Mouse (Mus musculus): ENCODE measurements around the gene Mex3a. TPM values are rescaled to one million over a fixed set of nuclear protein-coding genes. Genes with fewer than 3 reads are reported as not detected.

Mex3a gene
- total and polyA plus RNA-seq, 3 experiments: 1.1 to 4.9 (median 2.5) TPM

GRCm38 (mm10) chr3:88569694-88570093 is 37.5 kb downstream of the Mex3a start:
- in situ Hi-C loops (cut with MboI; ENCODE audit: low pct_ligation_motif_present, low pct_unique_long_range_greater_than_20kb, low sequenced_read_pairs) (no loop called here), dilution Hi-C loops (cut with MboI; ENCODE audit: extremely low pct_ligation_motif_present, extremely low pct_unique_long_range_greater_than_20kb, low sequenced_read_pairs) (no loop called here)
- Histone ChIP-seq H3K27me3 (replicated peaks) (no peaks in the 10 kb centered on the region), H3K9ac (ENCODE audit: insufficient read depth, low read depth) (no peak overlapping the region), H3K36me3 (replicated peaks in 1 of 2; ENCODE audit: control insufficient read depth in 1 of 2, insufficient read depth in 1 of 2, low read length in 1 of 2) (peaks cover 41 to 58% of the 10 kb centered on the region in 2 experiments), H3K4me3 (replicated peaks in 1 of 3; ENCODE audit: low read depth in 2 of 3, low read length in 2 of 3, poor library complexity in 1 of 3) (no peak overlapping the region), H3K4me2 (ENCODE audit: insufficient read depth, low read depth, poor library complexity, severe bottlenecking) (no peak overlapping the region), H3K79me2 (replicated peaks; ENCODE audit: control insufficient read depth, extremely low read depth, insufficient read depth, poor library complexity, severe bottlenecking) (no peaks in the 10 kb centered on the region), H3K27ac (ENCODE audit: insufficient read depth, low read depth) (no peak overlapping the region), H3K9me3 (replicated peaks; ENCODE audit: low read length) (no peaks in the 10 kb centered on the region), H3K4me1 (ENCODE audit: control insufficient read depth in 1 of 2, insufficient read depth in 2 of 2) (no peaks in the 10 kb centered on the region)
- no peak for DNase-seq (ENCODE audit: extremely low read depth)
- TF ChIP-seq MYC (IDR thresholded peaks at IDR 0.05; ENCODE audit: low read depth, low read length): no peak
- no peak for TF ChIP-seq ZNF384 (IDR thresholded peaks at IDR 0.05; ENCODE audit: low read depth, low read length)
- TF ChIP-seq RAD21 (IDR thresholded peaks at IDR 0.05; ENCODE audit: low read depth, low read length): no peak
- TF ChIP-seq POLR2A (IDR thresholded peaks at IDR 0.05; ENCODE audit: low read depth, low read length): no peak
- TF ChIP-seq SIN3A (IDR thresholded peaks at IDR 0.05; ENCODE audit: low read length): no peak
- TF ChIP-seq IRF4 (IDR thresholded peaks at IDR 0.05; ENCODE audit: low read depth, low read length): no peak
- TF ChIP-seq TBP (conservative IDR thresholded peaks at IDR 0.05; ENCODE audit: low read depth, low read length): no peak
- no peak for TF ChIP-seq RCOR1 (conservative IDR thresholded peaks at IDR 0.05; ENCODE audit: low read depth, low read length)
- TF ChIP-seq PAX5 (IDR thresholded peaks at IDR 0.05; ENCODE audit: low read length): no peak
- no peak for TF ChIP-seq MEF2A (IDR thresholded peaks at IDR 0.05; ENCODE audit: borderline replicate concordance, low read depth, low read length)
- TF ChIP-seq E2F4 (IDR thresholded peaks at IDR 0.05; ENCODE audit: insufficient replicate concordance, low read depth, low read length): no peak
- TF ChIP-seq MAZ (IDR thresholded peaks at IDR 0.05; ENCODE audit: low read depth, low read length): no peak
- TF ChIP-seq UBTF (IDR thresholded peaks at IDR 0.05; ENCODE audit: low read depth, low read length): no peak
- no peak for TF ChIP-seq JUN (IDR thresholded peaks at IDR 0.05; ENCODE audit: insufficient read depth, low read depth, low read length)
- TF ChIP-seq GABPA (IDR thresholded peaks at IDR 0.05; ENCODE audit: insufficient replicate concordance, low read depth, low read length): no peak
- TF ChIP-seq USF2 (conservative IDR thresholded peaks at IDR 0.05; ENCODE audit: low read depth, low read length): no peak
- no peak for TF ChIP-seq CHD2 (IDR thresholded peaks at IDR 0.05; ENCODE audit: low read length)

GRCm38 (mm10) chr3:88570341-88570740 is 38.1 kb downstream of the Mex3a start:
- H3K4me3 ChIP-seq (replicated peaks in 1 of 3; ENCODE audit: low read depth in 2 of 3, low read length in 2 of 3, poor library complexity in 1 of 3): no peak overlapping the region
- DNase-seq (ENCODE audit: extremely low read depth): no peak
- H3K27ac ChIP-seq (ENCODE audit: insufficient read depth, low read depth): no peak overlapping the region
- peaks cover 36 to 51% of the 10 kb centered on the region in 2 experiments for H3K36me3 ChIP-seq (replicated peaks in 1 of 2; ENCODE audit: control insufficient read depth in 1 of 2, insufficient read depth in 1 of 2, low read length in 1 of 2)
- dilution Hi-C loops (cut with MboI; ENCODE audit: extremely low pct_ligation_motif_present, extremely low pct_unique_long_range_greater_than_20kb, low sequenced_read_pairs) (no loop called here), in situ Hi-C loops (cut with MboI; ENCODE audit: low pct_ligation_motif_present, low pct_unique_long_range_greater_than_20kb, low sequenced_read_pairs) (no loop called here)
- no peaks in the 10 kb centered on the region for H3K27me3 ChIP-seq (replicated peaks)
- H3K4me1 ChIP-seq (ENCODE audit: control insufficient read depth in 1 of 2, insufficient read depth in 2 of 2): no peaks in the 10 kb centered on the region
- H3K9me3 ChIP-seq (replicated peaks; ENCODE audit: low read length): no peaks in the 10 kb centered on the region
- H3K9ac ChIP-seq (ENCODE audit: insufficient read depth, low read depth): no peak overlapping the region
- TF ChIP-seq POLR2A (IDR thresholded peaks at IDR 0.05; ENCODE audit: low read depth, low read length): no peak
- TF ChIP-seq RCOR1 (conservative IDR thresholded peaks at IDR 0.05; ENCODE audit: low read depth, low read length): no peak
- no peak for TF ChIP-seq MAX (IDR thresholded peaks at IDR 0.05; ENCODE audit: low read length)
- TF ChIP-seq SMC3 (IDR thresholded peaks at IDR 0.05; ENCODE audit: low read depth, low read length): no peak
- no peak for TF ChIP-seq IRF4 (IDR thresholded peaks at IDR 0.05; ENCODE audit: low read depth, low read length)
- no peak for TF ChIP-seq KAT2A (IDR thresholded peaks at IDR 0.05; ENCODE audit: insufficient replicate concordance, low read length)
- TF ChIP-seq SIN3A (IDR thresholded peaks at IDR 0.05; ENCODE audit: low read length): no peak
- TF ChIP-seq RAD21 (IDR thresholded peaks at IDR 0.05; ENCODE audit: low read depth, low read length): no peak
- no peak overlapping the region for H3K4me2 ChIP-seq (ENCODE audit: insufficient read depth, low read depth, poor library complexity, severe bottlenecking)
- H3K79me2 ChIP-seq (replicated peaks; ENCODE audit: control insufficient read depth, extremely low read depth, insufficient read depth, poor library complexity, severe bottlenecking): no peaks in the 10 kb centered on the region

All from CH12.LX (cell line).